Mouse (Mus musculus): ENCODE results near the gene Aox1. TPM values are rescaled to one million over a fixed set of nuclear protein-coding genes. Genes with fewer than 3 reads are reported as not detected.
"Not testable (repeated sequence)": the region's sequence is repeated elsewhere in the genome, so short reads cannot be mapped to it uniquely, and the experiment has no call there.

Aox1 gene
- polyA plus RNA-seq (2014; fragmentation: Nextera tagmentation; extraction: Ambion mirVana), result 0.34 and 0.39 TPM in 2 replicates

- 12% methylated on average over 12 of the region's 12 CpGs for WGBS (ENCODE audit: insufficient replicate concordance)
- H3K4me3 ChIP-seq (ENCODE audit: low read depth, low read length), result peak within 1 kb of the TSS; percentile 38
- H3K36me3 ChIP-seq (ENCODE audit: control insufficient read depth, insufficient read depth, low read length), result no peaks in the 10 kb centered on the region
- peaks cover 16% of the 10 kb centered on the region for H3K4me1 ChIP-seq (ENCODE audit: control insufficient read depth, insufficient read depth, low read length)
- peak; percentile 53; the same call in 1 of the 2 replicates for ATAC-seq (replicated peaks; ENCODE audit: insufficient number of reproducible peaks, low FRiP score, low TSS enrichment)
- H3K9ac ChIP-seq (ENCODE audit: low read depth, low read length), result peak within 1 kb of the TSS; percentile 49
- no peaks in the 10 kb centered on the region for H3K27me3 ChIP-seq (ENCODE audit: control insufficient read depth, insufficient read depth, low read length)
- H3K4me2 ChIP-seq, result peak within 1 kb of the TSS; percentile 74
- peak within 1 kb of the TSS; percentile 47; the same call in 1 of the 2 replicates for H3K27ac ChIP-seq (ENCODE audit: low read depth, low read length)
- H3K9me3 ChIP-seq (replicated peaks; ENCODE audit: control insufficient read depth, low read length), result no peaks in the 10 kb centered on the region
Observed at GRCm38 (mm10) chr1:58029636-58030117, at the start of gene Aox1. Aox1 (plus strand) TSS chr1:58029931.

- Histone ChIP-seq H3K27ac (ENCODE audit: low read depth, low read length) (0 out of 2 replicates have a peak overlapping the region, but pooled peaks have one; percentile 6), H3K9ac (ENCODE audit: low read depth, low read length) (no peak overlapping the region), H3K4me2 (no peak overlapping the region), H3K4me3 (ENCODE audit: low read depth, low read length) (no peak overlapping the region), H3K9me3 (replicated peaks; ENCODE audit: control insufficient read depth, low read length) (no peaks in the 10 kb centered on the region), H3K36me3 (ENCODE audit: control insufficient read depth, insufficient read depth, low read length) (no peaks in the 10 kb centered on the region), H3K4me1 (ENCODE audit: control insufficient read depth, insufficient read depth, low read length) (no peaks in the 10 kb centered on the region), H3K27me3 (ENCODE audit: control insufficient read depth, insufficient read depth, low read length) (no peaks in the 10 kb centered on the region)
- ATAC-seq (replicated peaks; ENCODE audit: insufficient number of reproducible peaks, low FRiP score, low TSS enrichment), result no peak
- 51% methylated on average over 6 of the region's 6 CpGs for WGBS (ENCODE audit: insufficient replicate concordance)
Observed at GRCm38 (mm10) chr1:57989052-57989600, 40.6 kb upstream of the Aox1 start.

GRCm38 (mm10) chr1:57991277-57991676, 38.5 kb upstream of the Aox1 start:
- H3K27ac ChIP-seq (ENCODE audit: low read depth, low read length), result no peak overlapping the region
- H3K4me3 ChIP-seq (ENCODE audit: low read depth, low read length), result no peak overlapping the region
- H3K4me1 ChIP-seq (ENCODE audit: control insufficient read depth, insufficient read depth, low read length), result peaks cover under 1% of the 10 kb centered on the region; the same call in 1 of the 2 replicates
- WGBS (ENCODE audit: insufficient replicate concordance), result 73% methylated on average over 2 of the region's 2 CpGs
- no peaks in the 10 kb centered on the region for H3K9me3 ChIP-seq (replicated peaks; ENCODE audit: control insufficient read depth, low read length)
- H3K9ac ChIP-seq (ENCODE audit: low read depth, low read length), result no peak overlapping the region
- H3K36me3 ChIP-seq (ENCODE audit: control insufficient read depth, insufficient read depth, low read length), result no peaks in the 10 kb centered on the region
- ATAC-seq (replicated peaks; ENCODE audit: insufficient number of reproducible peaks, low FRiP score, low TSS enrichment), result no peak
- no peaks in the 10 kb centered on the region for H3K27me3 ChIP-seq (ENCODE audit: control insufficient read depth, insufficient read depth, low read length)
- no peak overlapping the region for H3K4me2 ChIP-seq

- peak within 1 kb of the TSS; percentile 87 for H3K4me2 ChIP-seq
- ATAC-seq (replicated peaks; ENCODE audit: insufficient number of reproducible peaks, low FRiP score, low TSS enrichment), result peak; percentile 94
- peaks cover 11% of the 10 kb centered on the region for H3K4me1 ChIP-seq (ENCODE audit: control insufficient read depth, insufficient read depth, low read length)
- H3K9me3 ChIP-seq (replicated peaks; ENCODE audit: control insufficient read depth, low read length), result no peaks in the 10 kb centered on the region
- peak within 1 kb of the TSS; percentile 74 for H3K27ac ChIP-seq (ENCODE audit: low read depth, low read length)
- no peaks in the 10 kb centered on the region for H3K36me3 ChIP-seq (ENCODE audit: control insufficient read depth, insufficient read depth, low read length)
- peak within 1 kb of the TSS; percentile 87 for H3K9ac ChIP-seq (ENCODE audit: low read depth, low read length)
- H3K27me3 ChIP-seq (ENCODE audit: control insufficient read depth, insufficient read depth, low read length), result no peaks in the 10 kb centered on the region
- peak within 1 kb of the TSS; percentile 95 for H3K4me3 ChIP-seq (ENCODE audit: low read depth, low read length)
- WGBS (ENCODE audit: insufficient replicate concordance), result 6% methylated on average over 30 of the region's 30 CpGs
Observed at GRCm38 (mm10) chr1:57995432-57996132, 34.1 kb upstream of the Aox1 start, which contains the start of gene Sgo2a. Sgo2a (plus strand) TSS chr1:57995971.

GRCm38 (mm10) chr1:57996133-57996615, 33.6 kb upstream of the Aox1 start:
- peak overlapping the region; percentile 95 for H3K4me3 ChIP-seq (ENCODE audit: low read depth, low read length)
- H3K27ac ChIP-seq (ENCODE audit: low read depth, low read length), result peak overlapping the region; percentile 74
- H3K9me3 ChIP-seq (replicated peaks; ENCODE audit: control insufficient read depth, low read length), result no peaks in the 10 kb centered on the region
- peaks cover 11% of the 10 kb centered on the region for H3K4me1 ChIP-seq (ENCODE audit: control insufficient read depth, insufficient read depth, low read length)
- H3K9ac ChIP-seq (ENCODE audit: low read depth, low read length), result peak overlapping the region; percentile 87
- ATAC-seq (replicated peaks; ENCODE audit: insufficient number of reproducible peaks, low FRiP score, low TSS enrichment), result peak; percentile 62; the same call in 1 of the 2 replicates
- peak overlapping the region; percentile 87 for H3K4me2 ChIP-seq
- 0 out of 2 replicates have a peak, but pooled peaks cover 2% of the 10 kb centered on the region for H3K36me3 ChIP-seq (ENCODE audit: control insufficient read depth, insufficient read depth, low read length)
- under 1% methylated on average over 29 of the region's 29 CpGs for WGBS (ENCODE audit: insufficient replicate concordance)
- no peaks in the 10 kb centered on the region for H3K27me3 ChIP-seq (ENCODE audit: control insufficient read depth, insufficient read depth, low read length)

- Histone ChIP-seq H3K4me2 (no peak overlapping the region), H3K4me3 (ENCODE audit: low read depth, low read length) (no peak overlapping the region)
Observed at GRCm38 (mm10) chr1:57998146-57998545, 31.6 kb upstream of the Aox1 start.

GRCm38 (mm10) chr1:58006388-58006787, 23.3 kb upstream of the Aox1 start:
- H3K9ac ChIP-seq (ENCODE audit: low read depth, low read length); H3K27ac ChIP-seq (ENCODE audit: low read depth, low read length); H3K27me3 ChIP-seq (ENCODE audit: control insufficient read depth, insufficient read depth, low read length); H3K4me1 ChIP-seq (ENCODE audit: control insufficient read depth, insufficient read depth, low read length); ATAC-seq (replicated peaks; ENCODE audit: insufficient number of reproducible peaks, low FRiP score, low TSS enrichment); H3K4me2 ChIP-seq; H3K9me3 ChIP-seq (replicated peaks; ENCODE audit: control insufficient read depth, low read length); H3K36me3 ChIP-seq (ENCODE audit: control insufficient read depth, insufficient read depth, low read length); H3K4me3 ChIP-seq (ENCODE audit: low read depth, low read length): not testable (repeated sequence)
- WGBS (ENCODE audit: insufficient replicate concordance), result 91% methylated on average over 7 of the region's 7 CpGs

More at GRCm38 (mm10) chr1:57998146-57998545, 31.6 kb upstream of the Aox1 start:
- ATAC-seq (replicated peaks; ENCODE audit: insufficient number of reproducible peaks, low FRiP score, low TSS enrichment), result no peak
- Histone ChIP-seq H3K27me3 (ENCODE audit: control insufficient read depth, insufficient read depth, low read length) (no peaks in the 10 kb centered on the region), H3K9me3 (replicated peaks; ENCODE audit: control insufficient read depth, low read length) (no peaks in the 10 kb centered on the region), H3K36me3 (ENCODE audit: control insufficient read depth, insufficient read depth, low read length) (peaks cover 3% of the 10 kb centered on the region; the same call in 1 of the 2 replicates), H3K27ac (ENCODE audit: low read depth, low read length) (no peak overlapping the region), H3K4me1 (ENCODE audit: control insufficient read depth, insufficient read depth, low read length) (peaks cover 11% of the 10 kb centered on the region), H3K9ac (ENCODE audit: low read depth, low read length) (no peak overlapping the region)
- 83% methylated on average over 3 of the region's 3 CpGs for WGBS (ENCODE audit: insufficient replicate concordance)

GRCm38 (mm10) chr1:58018856-58019255, 10.9 kb upstream of the Aox1 start, which contains the start of gene Kctd18:
Kctd18 (minus strand) TSS chr1:58018956.
- Histone ChIP-seq H3K27me3 (ENCODE audit: control insufficient read depth, insufficient read depth, low read length) (no peaks in the 10 kb centered on the region), H3K36me3 (ENCODE audit: control insufficient read depth, insufficient read depth, low read length) (peaks cover 27% of the 10 kb centered on the region), H3K9me3 (replicated peaks; ENCODE audit: control insufficient read depth, low read length) (no peaks in the 10 kb centered on the region), H3K4me1 (ENCODE audit: control insufficient read depth, insufficient read depth, low read length) (no peaks in the 10 kb centered on the region), H3K4me3 (ENCODE audit: low read depth, low read length) (no peak within 1 kb of the TSS), H3K9ac (ENCODE audit: low read depth, low read length) (no peak within 1 kb of the TSS), H3K4me2 (no peak within 1 kb of the TSS), H3K27ac (ENCODE audit: low read depth, low read length) (no peak within 1 kb of the TSS)
- no peak for ATAC-seq (replicated peaks; ENCODE audit: insufficient number of reproducible peaks, low FRiP score, low TSS enrichment)
- WGBS (ENCODE audit: insufficient replicate concordance), result 94% methylated on average over 7 of the region's 7 CpGs

Data from heart, embryonic 11.5 days (tissue).